Mouse (Mus musculus) T-helper 2 cell (primary cell): ENCODE measurements around the gene Sgms1.

Experiments used
- in situ Hi-C: fragments of 300-600 bp; cut with MboI, MseI; formaldehyde crosslinking; loops from one replicate; pipeline ENCODE4 v1.15.1; 2025; ENCODE audit warnings: high pct_unique_total_duplicates

The Sgms1 gene

GRCm38 (mm10) chr19:32189036-32189436, 200.5 kb downstream of the Sgms1 start:
- in situ Hi-C loops: no loop called here

- in situ Hi-C loops: no loop called here
Measured at GRCm38 (mm10) chr19:32186594-32187092, 202.9 kb downstream of the Sgms1 start.

- in situ Hi-C loops: no loop called here
Measured at GRCm38 (mm10) chr19:32183005-32183404, 206.5 kb downstream of the Sgms1 start.

- in situ Hi-C loops: no loop called here
Measured at GRCm38 (mm10) chr19:32182471-32182870, 207.0 kb downstream of the Sgms1 start.

- in situ Hi-C loops: no loop called here
Measured at GRCm38 (mm10) chr19:32181721-32182394, 207.7 kb downstream of the Sgms1 start.

- in situ Hi-C loops: no loop called here
Measured at GRCm38 (mm10) chr19:32180756-32181674, 208.5 kb downstream of the Sgms1 start.

GRCm38 (mm10) chr19:32179978-32180413, 209.5 kb downstream of the Sgms1 start:
- in situ Hi-C loops: no loop called here

GRCm38 (mm10) chr19:32179514-32179913, 210.0 kb downstream of the Sgms1 start:
- in situ Hi-C loops: no loop called here

- in situ Hi-C loops: no loop called here
Measured at GRCm38 (mm10) chr19:32178161-32178560, 211.4 kb downstream of the Sgms1 start.

GRCm38 (mm10) chr19:32176458-32176857, 213.1 kb downstream of the Sgms1 start:
- in situ Hi-C loops: no loop called here

- in situ Hi-C loops: no loop called here
Measured at GRCm38 (mm10) chr19:32175991-32176390, 213.5 kb downstream of the Sgms1 start.

GRCm38 (mm10) chr19:32175013-32175412, 214.5 kb downstream of the Sgms1 start:
- in situ Hi-C loops: no loop called here

- in situ Hi-C loops: loop anchor here (5.0 kb wide), 1 partner anchor 143 kb away; no protein-coding TSS in a partner anchor
Measured at GRCm38 (mm10) chr19:32174561-32174960, 215.0 kb downstream of the Sgms1 start.

- in situ Hi-C loops: loop anchor here (5.0 kb wide), 1 partner anchor 144 kb away; no protein-coding TSS in a partner anchor
Measured at GRCm38 (mm10) chr19:32173522-32174184, 215.9 kb downstream of the Sgms1 start.

GRCm38 (mm10) chr19:32172511-32172981, 217.0 kb downstream of the Sgms1 start:
- in situ Hi-C loops: loop anchor here (5.0 kb wide), 1 partner anchor 145 kb away; no protein-coding TSS in a partner anchor

GRCm38 (mm10) chr19:32171981-32172380, 217.5 kb downstream of the Sgms1 start:
- in situ Hi-C loops: loop anchor here (5.0 kb wide), 1 partner anchor 145 kb away; no protein-coding TSS in a partner anchor

- in situ Hi-C loops: loop anchor here (5.0 kb wide), 1 partner anchor 147 kb away; no protein-coding TSS in a partner anchor
Measured at GRCm38 (mm10) chr19:32169634-32170540, 219.6 kb downstream of the Sgms1 start.

GRCm38 (mm10) chr19:32168031-32168430, 221.5 kb downstream of the Sgms1 start:
- in situ Hi-C loops: no loop called here

GRCm38 (mm10) chr19:32166823-32167605, 222.5 kb downstream of the Sgms1 start:
- in situ Hi-C loops: no loop called here

- in situ Hi-C loops: no loop called here
Measured at GRCm38 (mm10) chr19:32165711-32166110, 223.8 kb downstream of the Sgms1 start.
